Mouse (Mus musculus) heart, postnatal 25 days (tissue): Measurements from ENCODE around the gene Tmem63a. TPM values are rescaled to one million over a fixed set of nuclear protein-coding genes. Genes with fewer than 3 reads are reported as not detected.
"Not testable (repeated sequence)": the region's sequence is repeated elsewhere in the genome, so short reads cannot be mapped to it uniquely, and the experiment has no call there.

Source experiments
- DNase-seq: peaks from one replicate; pipeline ENCODE4 v3.0.0; 2022; ENCODE audit warnings: low spot score
- intact Hi-C: fragments of 180-260 bp; cut with DNase I; formaldehyde crosslinking; loops from one replicate; pipeline ENCODE4 v1.15.1; 2025
- total RNA-seq, 2 experiments: library from RNA; stranded (reverse); gene quantifications; 2 replicates each; pipeline ENCODE4 v1.2.3; 2021

The Tmem63a gene
- total RNA-seq, 2 experiments from 2014 or later: 15.1 to 16.3 TPM

GRCm38 (mm10) chr1:180922273-180923048 lies 19.7 kb upstream of the Tmem63a start:
- intact Hi-C loops: no loop called here
- no peak for DNase-seq

- intact Hi-C loops: no loop called here
- no peak for DNase-seq
Measured at GRCm38 (mm10) chr1:180924737-180925136, 17.4 kb upstream of the Tmem63a start.

- intact Hi-C loops: no loop called here
- DNase-seq: no peak
Measured at GRCm38 (mm10) chr1:180926286-180926685, 15.9 kb upstream of the Tmem63a start.

GRCm38 (mm10) chr1:180929599-180929998 lies 12.5 kb upstream of the Tmem63a start:
- DNase-seq: no peak
- intact Hi-C loops: no loop called here

- intact Hi-C loops: no loop called here
Measured at GRCm38 (mm10) chr1:180931106-180931505, 11.0 kb upstream of the Tmem63a start.

GRCm38 (mm10) chr1:180933659-180934058 lies 8.5 kb upstream of the Tmem63a start:
- intact Hi-C loops: no loop called here
- no peak for DNase-seq

More at GRCm38 (mm10) chr1:180931106-180931505, 11.0 kb upstream of the Tmem63a start:
- no peak for DNase-seq

GRCm38 (mm10) chr1:180934467-180935419 lies 7.4 kb upstream of the Tmem63a start, which contains the start of gene Lefty1:
Lefty1 (plus strand) TSS chr1:180935022.
- DNase-seq: no peak
- intact Hi-C loops: no loop called here

- intact Hi-C loops: not testable (repeated sequence)
Measured at GRCm38 (mm10) chr1:180936610-180937398, 5.3 kb upstream of the Tmem63a start.

GRCm38 (mm10) chr1:180937631-180938030 lies 4.5 kb upstream of the Tmem63a start:
- intact Hi-C loops: not testable (repeated sequence)

More at GRCm38 (mm10) chr1:180936610-180937398, 5.3 kb upstream of the Tmem63a start:
- peak; percentile 59 for DNase-seq

GRCm38 (mm10) chr1:180938781-180939180 lies 3.4 kb upstream of the Tmem63a start:
- intact Hi-C loops, DNase-seq: not testable (repeated sequence)

More at GRCm38 (mm10) chr1:180937631-180938030, 4.5 kb upstream of the Tmem63a start:
- not testable (repeated sequence) for DNase-seq

- intact Hi-C loops: loop anchor here (2.0 kb wide), 1 partner anchor 38 kb away; no protein-coding TSS in a partner anchor
- DNase-seq: no peak
Measured at GRCm38 (mm10) chr1:180940776-180941460, 1.2 kb upstream of the Tmem63a start.

GRCm38 (mm10) chr1:180941726-180942125 lies 418 bp upstream of the Tmem63a start:
- DNase-seq: no peak
- intact Hi-C loops: loop anchor here (2.0 kb wide), 1 partner anchor 39 kb away; no protein-coding TSS in a partner anchor

- intact Hi-C loops: no loop called here
- no peak for DNase-seq
Measured at GRCm38 (mm10) chr1:180943032-180943644, 994 bp downstream of the Tmem63a start.

- no peak for DNase-seq
- intact Hi-C loops: no loop called here
Measured at GRCm38 (mm10) chr1:180943896-180944295, 1.8 kb downstream of the Tmem63a start.

- DNase-seq: peak; percentile 19
- intact Hi-C loops: no loop called here
Measured at GRCm38 (mm10) chr1:180944553-180944952, 2.4 kb downstream of the Tmem63a start.

GRCm38 (mm10) chr1:180945001-180945980 lies 3.1 kb downstream of the Tmem63a start:
- intact Hi-C loops: no loop called here

GRCm38 (mm10) chr1:180946448-180946847 lies 4.3 kb downstream of the Tmem63a start:
- DNase-seq: no peak
- intact Hi-C loops: no loop called here

More at GRCm38 (mm10) chr1:180945001-180945980, 3.1 kb downstream of the Tmem63a start:
- DNase-seq: peak; percentile 60
